Mouse (Mus musculus) CD8-positive naive resting alpha-beta T cell, adult 2 months (primary cell): ENCODE results near the gene Vmn1r14.
"Not testable (repeated sequence)": the region's sequence is repeated elsewhere in the genome, so short reads cannot be mapped to it uniquely, and the experiment has no call there.

Source experiments
- DNase-seq, 2 experiments: peaks; one replicate each; pipeline ENCODE4 v3.0.0; 2022; ENCODE audit warnings: low read depth in 2 of 2, low spot score in 2 of 2

Gene Vmn1r14

DNA sequence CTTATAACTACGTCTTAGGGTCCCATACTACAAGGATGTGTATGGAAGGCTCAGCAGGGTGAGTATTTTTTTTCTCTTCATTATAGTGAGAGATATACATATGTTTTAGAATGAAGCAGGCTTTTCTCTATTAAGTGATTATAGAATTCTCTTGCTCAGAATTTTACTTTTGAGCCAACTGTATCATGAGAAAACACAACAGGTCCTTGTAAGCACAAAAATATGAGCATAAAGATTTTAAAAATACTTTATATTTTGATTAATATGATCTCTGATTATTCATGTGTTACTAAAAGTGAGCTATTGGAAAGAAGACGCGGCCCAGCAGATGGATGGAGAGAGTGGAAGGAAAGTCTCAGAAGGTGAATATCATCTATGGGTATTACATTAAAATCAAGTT, at the start of gene Vmn1r14:
TSS of gene Vmn1r14 (plus strand) at position 301 of the 400 bp plus-strand sequence.
- DNase-seq, result no peak

DNA sequence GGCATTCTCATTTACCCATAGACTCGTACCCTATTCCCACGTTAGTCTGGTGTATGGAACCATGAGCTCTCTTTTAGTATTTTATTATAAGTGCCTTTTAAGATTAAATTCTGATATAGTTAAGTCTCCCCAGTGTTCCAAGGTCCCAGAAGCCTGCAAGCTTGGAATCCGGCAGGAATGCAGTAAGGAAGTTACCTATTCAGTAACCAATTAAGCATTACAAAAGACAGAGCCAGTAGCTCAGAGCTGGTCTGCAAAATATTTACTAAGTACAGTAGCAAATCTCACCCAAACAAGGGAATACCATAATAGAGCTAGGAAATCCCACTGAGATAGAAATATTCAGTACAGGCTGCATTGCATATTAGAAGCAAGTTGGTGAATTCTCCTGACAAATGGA, 41.5 kb upstream of the Vmn1r14 start:
- DNase-seq, result not testable (repeated sequence)

DNA sequence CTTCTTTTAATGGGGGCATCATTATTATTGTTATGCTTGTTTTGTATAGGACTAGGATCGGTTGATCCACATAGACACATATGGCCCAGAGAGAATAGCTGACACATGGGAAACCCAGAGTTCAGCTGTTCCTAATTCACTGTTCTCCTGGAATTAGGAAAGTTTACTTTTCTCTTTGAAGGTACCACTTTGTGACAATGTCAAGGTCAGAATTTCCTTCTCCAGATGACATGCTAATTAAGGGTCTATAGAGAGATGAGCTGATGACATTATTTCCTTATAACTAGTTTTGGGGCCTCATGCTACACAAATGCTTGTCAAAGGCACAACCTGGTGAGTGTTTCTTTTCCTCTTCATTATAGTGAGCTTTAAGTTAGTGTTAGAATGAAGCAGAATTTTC, 28.5 kb upstream of the Vmn1r14 start, which contains the start of gene Vmn1r13:
TSS of gene Vmn1r13 (plus strand) at position 301 of the 400 bp plus-strand sequence.
- DNase-seq, result not testable (repeated sequence)

DNA sequence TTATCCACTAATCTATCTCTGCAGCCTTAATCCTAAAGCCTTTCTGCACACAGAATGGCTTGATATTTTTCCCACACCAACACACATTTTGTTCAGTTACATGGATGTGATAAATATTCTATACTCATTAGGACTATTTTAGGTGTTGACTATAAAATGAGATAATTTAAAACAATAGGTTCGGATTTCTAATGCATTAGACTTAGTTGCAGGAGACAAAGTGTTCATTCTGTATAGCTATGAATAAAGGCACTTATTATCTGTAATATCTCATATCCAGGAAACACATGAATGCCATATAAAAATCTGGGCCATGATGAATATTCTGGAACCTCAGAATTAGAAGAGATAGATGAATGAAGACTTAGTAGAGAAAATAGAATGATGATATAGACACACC, 26.2 kb downstream of the Vmn1r14 start, which contains the start of gene Vmn1r15:
TSS of gene Vmn1r15 (plus strand) at position 301 of the 400 bp plus-strand sequence.
- DNase-seq, result no peak

DNA sequence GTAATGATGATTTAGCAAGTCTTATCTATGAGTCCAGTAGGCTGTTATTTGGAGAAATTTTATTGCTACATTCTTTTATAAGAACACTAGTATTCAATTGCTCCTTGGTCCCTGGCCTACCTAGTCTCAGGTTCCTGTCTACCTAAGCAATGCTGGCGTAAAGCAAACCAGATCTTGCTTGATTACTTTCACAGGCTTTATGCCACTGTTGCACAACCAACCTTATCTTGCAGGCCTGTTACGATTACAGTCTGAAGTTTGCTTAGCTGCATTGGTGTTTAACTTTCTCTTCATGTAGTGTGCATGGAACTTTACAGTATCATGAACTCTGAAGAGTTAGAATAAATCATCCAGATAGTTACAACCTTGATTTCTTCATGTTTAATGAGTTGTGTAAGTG, 29.5 kb downstream of the Vmn1r14 start:
- no peak for DNase-seq

DNA sequence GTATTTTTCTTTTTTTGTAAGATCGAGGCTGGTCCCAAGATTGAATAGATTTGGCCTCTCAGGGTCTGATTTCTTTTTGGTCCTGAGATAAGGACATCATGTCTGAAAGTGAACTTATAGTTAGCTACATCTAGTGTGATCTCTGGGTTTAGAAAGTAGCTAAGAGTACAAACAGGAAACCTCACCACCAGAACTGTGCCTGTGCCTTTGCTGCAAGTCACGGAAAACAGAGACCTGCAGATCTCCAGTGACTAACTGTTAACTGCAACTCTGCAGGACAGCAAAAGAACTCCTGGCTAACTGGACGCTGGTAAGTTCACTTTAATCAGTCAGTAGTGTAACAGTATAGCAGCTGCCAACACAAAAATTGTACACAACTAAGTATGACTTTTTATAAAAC, 40.4 kb downstream of the Vmn1r14 start:
- DNase-seq, result no peak

DNA sequence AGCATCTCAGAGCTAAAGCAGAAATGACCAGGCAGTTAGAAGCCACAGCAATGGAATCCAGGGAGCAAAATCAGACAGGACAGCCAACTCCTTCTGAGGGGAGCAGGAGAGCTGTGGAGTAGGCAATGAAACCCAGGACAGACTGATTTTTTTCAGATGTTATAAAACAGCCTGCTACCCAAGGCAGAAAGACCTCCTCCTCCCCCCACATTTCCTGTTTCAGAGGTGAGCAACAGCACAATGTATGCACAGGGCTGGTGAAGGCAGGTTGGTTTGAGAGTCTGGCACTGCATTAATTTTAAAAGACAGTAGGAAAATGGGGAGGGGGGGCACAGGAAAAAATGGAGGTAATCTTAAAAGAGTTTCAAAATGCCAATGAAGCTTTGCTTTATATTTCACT, 41.0 kb downstream of the Vmn1r14 start:
- DNase-seq, result no peak

DNA sequence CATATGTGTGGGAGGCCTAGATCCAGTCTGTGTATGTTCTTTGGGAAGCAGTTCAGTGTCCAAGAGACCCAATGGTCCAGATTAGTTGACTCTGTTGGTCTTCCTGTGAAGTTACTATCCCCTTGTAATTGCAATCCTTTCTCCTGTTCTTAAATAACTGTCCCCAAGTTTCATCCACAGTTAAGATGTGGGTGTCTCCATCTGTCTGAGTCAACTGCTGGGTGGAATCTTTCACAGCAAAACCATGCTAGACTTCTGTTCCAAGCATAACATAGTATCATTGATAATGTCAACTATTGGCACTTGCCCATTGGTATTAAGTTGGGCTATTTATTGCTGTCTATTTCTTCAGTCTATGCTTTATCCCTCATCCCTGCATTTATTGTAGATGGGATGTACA, 47.5 kb downstream of the Vmn1r14 start:
- DNase-seq, result no peak
